Mouse (Mus musculus) megakaryocyte, embryonic 14.5 days (primary cell): ENCODE measurements around the gene Daam2.

Experiments used
- FLI1 ChIP-seq: IDR thresholded peaks from 2 replicates; pipeline ENCODE4 v1.6.1; 2012; ENCODE audit warnings: low read length, inconsistent platforms, mixed read lengths
- GATA1 ChIP-seq: IDR thresholded peaks from 3 replicates; pipeline ENCODE4 v1.6.1; 2012; ENCODE audit warnings: mixed read lengths, low read length, inconsistent platforms, borderline replicate concordance

DNA sequence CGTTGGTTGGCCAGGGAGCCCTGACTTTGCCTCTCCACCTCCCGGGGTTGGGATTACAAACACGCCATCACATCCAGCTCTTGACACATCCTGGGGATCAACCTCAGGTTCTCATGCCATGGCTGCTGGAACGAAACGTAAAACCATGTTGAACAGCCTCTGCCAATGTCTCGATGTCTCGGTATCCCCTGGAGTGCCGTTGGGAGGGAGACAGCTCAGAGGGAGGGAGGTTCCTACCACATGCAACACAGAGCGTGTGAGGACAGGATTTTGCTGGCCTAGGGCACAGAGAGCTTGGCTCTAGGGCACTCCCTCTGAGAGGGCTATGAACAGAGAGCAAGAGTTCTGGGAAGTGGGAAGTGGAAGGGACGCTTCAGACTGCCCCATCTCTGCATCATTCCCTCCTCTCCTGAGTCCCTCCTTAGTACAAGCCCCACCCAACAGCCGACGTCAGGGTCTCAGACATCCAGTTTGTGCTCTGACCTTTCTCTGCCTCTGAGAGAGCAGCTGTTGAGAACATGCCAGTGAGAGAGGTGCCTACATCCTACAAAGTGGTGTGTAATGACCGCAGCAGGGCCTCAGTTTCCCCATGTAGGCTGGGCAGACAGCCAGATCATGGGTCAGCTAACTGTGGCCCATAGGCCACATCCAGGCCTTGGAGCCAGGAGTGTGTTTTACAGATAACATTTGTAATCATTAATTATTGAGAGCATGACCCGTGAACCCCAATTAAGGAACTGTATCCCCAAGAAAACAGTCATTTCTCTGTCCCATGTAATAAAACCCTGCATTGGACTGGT, 123.6 kb downstream of the Daam2 start:
- TF ChIP-seq FLI1 (no peak), GATA1 (no peak)
